Mouse (Mus musculus): ENCODE measurements at regions not wholly inside any gene's neighbourhood (a gene's known extent, or its start where the extent isn't known, plus 50 kb on each side); places are given as distances from the start of the nearest gene placed in this dataset.

- Histone ChIP-seq H3K36me3 (ENCODE audit: control insufficient read depth in 1 of 2, insufficient read depth in 2 of 2, low read length in 2 of 2) (no peaks in the 10 kb centered on the region), H3K4me3 (ENCODE audit: control insufficient read depth in 1 of 2, insufficient read depth in 1 of 2, low read depth in 2 of 2, low read length in 2 of 2) (no peak overlapping the region), H3K79me2 (ENCODE audit: control insufficient read depth, insufficient read depth, low read length, poor library complexity) (no peaks in the 10 kb centered on the region), H3K4me1 (ENCODE audit: control insufficient read depth in 1 of 2, insufficient read depth in 2 of 2, low read length in 2 of 2) (no peaks in the 10 kb centered on the region), H3K27me3 (ENCODE audit: control insufficient read depth in 1 of 2, insufficient read depth in 2 of 2, low read length in 2 of 2) (no peaks in the 10 kb centered on the region), H3K9me3 (replicated peaks; ENCODE audit: insufficient read depth, low read length) (no peaks in the 10 kb centered on the region), H3K27ac (ENCODE audit: control insufficient read depth, low read depth, low read length) (no peak overlapping the region), H3K9ac (ENCODE audit: control insufficient read depth, low read depth, low read length, poor library complexity, severe bottlenecking) (no peak overlapping the region)
- no peak for DNase-seq (ENCODE audit: low read depth, low spot score)
- no peak for TF ChIP-seq BHLHE40 (IDR thresholded peaks at IDR 0.05; ENCODE audit: borderline replicate concordance, low read depth, low read length)
- no peak for TF ChIP-seq RAD21 (IDR thresholded peaks at IDR 0.05; ENCODE audit: low read depth, low read length)
Observed at GRCm38 (mm10) chr10:8041790-8042189, 85.8 kb upstream of the Tab2 start.

GRCm38 (mm10) chr10:8037986-8038631 lies 82.1 kb upstream of the Tab2 start:
- Histone ChIP-seq H3K36me3 (ENCODE audit: control insufficient read depth in 1 of 2, insufficient read depth in 2 of 2, low read length in 2 of 2) (peaks cover 0 to 5% of the 10 kb centered on the region in 2 experiments; a peak in 1 of 4 replicates), H3K9me3 (replicated peaks; ENCODE audit: insufficient read depth, low read length) (no peaks in the 10 kb centered on the region), H3K79me2 (ENCODE audit: control insufficient read depth, insufficient read depth, low read length, poor library complexity) (no peaks in the 10 kb centered on the region), H3K27ac (ENCODE audit: control insufficient read depth, low read depth, low read length) (no peak overlapping the region), H3K27me3 (ENCODE audit: control insufficient read depth in 1 of 2, insufficient read depth in 2 of 2, low read length in 2 of 2) (no peaks in the 10 kb centered on the region), H3K4me1 (ENCODE audit: control insufficient read depth in 1 of 2, insufficient read depth in 2 of 2, low read length in 2 of 2) (peaks cover 0 to 8% of the 10 kb centered on the region in 2 experiments; a peak in 2 of 4 replicates), H3K9ac (ENCODE audit: control insufficient read depth, low read depth, low read length, poor library complexity, severe bottlenecking) (no peak overlapping the region), H3K4me3 (ENCODE audit: control insufficient read depth in 1 of 2, insufficient read depth in 1 of 2, low read depth in 2 of 2, low read length in 2 of 2) (no peak overlapping the region)
- no peak for DNase-seq (ENCODE audit: low read depth, low spot score)
- no peak for TF ChIP-seq EP300 (IDR thresholded peaks at IDR 0.05; ENCODE audit: low read depth in 1 of 2, low read length in 2 of 2)
- no peak for TF ChIP-seq MAX (IDR thresholded peaks at IDR 0.05; ENCODE audit: low read length)
- no peak for TF ChIP-seq USF1 (IDR thresholded peaks at IDR 0.05; ENCODE audit: low read depth, low read length)
- TF ChIP-seq ETS1 (IDR thresholded peaks at IDR 0.05; ENCODE audit: low read depth, low read length) = peak; percentile 38; the same call in 1 of the 2 replicates

GRCm38 (mm10) chr10:8036293-8036692 lies 80.3 kb upstream of the Tab2 start:
- H3K4me1 ChIP-seq (ENCODE audit: control insufficient read depth in 1 of 2, insufficient read depth in 2 of 2, low read length in 2 of 2) = peaks cover 2 to 14% of the 10 kb centered on the region in 2 experiments; a peak in 3 of 4 replicates
- TF ChIP-seq TBP (IDR thresholded peaks at IDR 0.05; ENCODE audit: low read depth, low read length) (no peak), MAX (IDR thresholded peaks at IDR 0.05; ENCODE audit: low read length) (no peak), CHD2 (IDR thresholded peaks at IDR 0.05; ENCODE audit: low read length) (no peak), BHLHE40 (IDR thresholded peaks at IDR 0.05; ENCODE audit: borderline replicate concordance, low read depth, low read length) (no peak), USF1 (IDR thresholded peaks at IDR 0.05; ENCODE audit: low read depth, low read length) (no peak), ZMIZ1 (IDR thresholded peaks at IDR 0.05; ENCODE audit: low read depth, low read length) (no peak), ZNF384 (IDR thresholded peaks at IDR 0.05; ENCODE audit: low read depth, low read length) (no peak), GATA1 (IDR thresholded peaks at IDR 0.05; ENCODE audit: low read depth, low read length) (no peak), USF2 (IDR thresholded peaks at IDR 0.05; ENCODE audit: borderline replicate concordance in 1 of 2, insufficient read depth in 1 of 2, low read depth in 1 of 2, low read length in 2 of 2) (no peak)
- no peak overlapping the region for H3K9ac ChIP-seq (ENCODE audit: control insufficient read depth, low read depth, low read length, poor library complexity, severe bottlenecking)
- no peaks in the 10 kb centered on the region for H3K27me3 ChIP-seq (ENCODE audit: control insufficient read depth in 1 of 2, insufficient read depth in 2 of 2, low read length in 2 of 2)
- no peaks in the 10 kb centered on the region for H3K79me2 ChIP-seq (ENCODE audit: control insufficient read depth, insufficient read depth, low read length, poor library complexity)
- DNase-seq (ENCODE audit: low read depth, low spot score) = no peak
- H3K27ac ChIP-seq (ENCODE audit: control insufficient read depth, low read depth, low read length) = no peak overlapping the region
- no peak overlapping the region for H3K4me3 ChIP-seq (ENCODE audit: control insufficient read depth in 1 of 2, insufficient read depth in 1 of 2, low read depth in 2 of 2, low read length in 2 of 2)
- peaks cover 0 to 7% of the 10 kb centered on the region in 2 experiments; a peak in 1 of 4 replicates for H3K36me3 ChIP-seq (ENCODE audit: control insufficient read depth in 1 of 2, insufficient read depth in 2 of 2, low read length in 2 of 2)
- H3K9me3 ChIP-seq (replicated peaks; ENCODE audit: insufficient read depth, low read length) = no peaks in the 10 kb centered on the region

Measured in MEL (cell line).